Mouse (Mus musculus): ENCODE data around the gene Gbx1. TPM values are rescaled to one million over a fixed set of nuclear protein-coding genes. Genes with fewer than 3 reads are reported as not detected.

Gbx1 gene
- polyA plus RNA-seq, 1 experiment from 2014 or later = 0.09 TPM

- H3K27me3 ChIP-seq (ENCODE audit: poor library complexity, severe bottlenecking) = peaks cover 56% of the 10 kb centered on the region
- peak overlapping the region; percentile 79 for H3K27ac ChIP-seq
- H3K9me3 ChIP-seq = no peaks in the 10 kb centered on the region
- 9% methylated on average over 22 of the region's 22 CpGs for WGBS
- DNase-seq (ENCODE audit: extremely low spot score, low spot score) = peak; percentile 62
- peak overlapping the region; percentile 46 for H3K4me3 ChIP-seq
- H3K36me3 ChIP-seq (replicated peaks) = peaks cover 89% of the 10 kb centered on the region
- peaks cover 72% of the 10 kb centered on the region for H3K4me1 ChIP-seq
These were observed 42.0 kb downstream of the Gbx1 start for GRCm38 (mm10) chr5:24484963-24485362.

GRCm38 (mm10) chr5:24483326-24483725 lies 43.7 kb downstream of the Gbx1 start:
- Histone ChIP-seq H3K9me3 (no peaks in the 10 kb centered on the region), H3K4me1 (peaks cover 75% of the 10 kb centered on the region), H3K4me3 (no peak overlapping the region), H3K27ac (no peak overlapping the region), H3K36me3 (replicated peaks) (peaks cover 89% of the 10 kb centered on the region), H3K27me3 (ENCODE audit: poor library complexity, severe bottlenecking) (peaks cover 61% of the 10 kb centered on the region)
- 16% methylated on average over 10 of the region's 11 CpGs for WGBS
- DNase-seq (ENCODE audit: extremely low spot score, low spot score) = peak; percentile 80

- Histone ChIP-seq H3K36me3 (replicated peaks) (peaks cover 89% of the 10 kb centered on the region), H3K4me1 (peaks cover 75% of the 10 kb centered on the region)
- peak; percentile 39 for DNase-seq (ENCODE audit: extremely low spot score, low spot score)
These were observed 44.5 kb downstream of the Gbx1 start for GRCm38 (mm10) chr5:24482247-24483079.

GRCm38 (mm10) chr5:24481647-24482046 lies 45.4 kb downstream of the Gbx1 start:
- peak; percentile 77 for DNase-seq (ENCODE audit: extremely low spot score, low spot score)
- H3K27ac ChIP-seq = peak overlapping the region; percentile 79
- H3K9me3 ChIP-seq = no peaks in the 10 kb centered on the region
- peaks cover 53% of the 10 kb centered on the region for H3K27me3 ChIP-seq (ENCODE audit: poor library complexity, severe bottlenecking)
- peaks cover 74% of the 10 kb centered on the region for H3K4me1 ChIP-seq
- H3K4me3 ChIP-seq = no peak overlapping the region
- WGBS = 0% methylated on average over 3 of the region's 4 CpGs
- H3K36me3 ChIP-seq (replicated peaks) = peaks cover 89% of the 10 kb centered on the region

More at GRCm38 (mm10) chr5:24482247-24483079, 44.5 kb downstream of the Gbx1 start:
- H3K9me3 ChIP-seq = no peaks in the 10 kb centered on the region
- WGBS = 35% methylated on average over 41 of the region's 41 CpGs
- H3K27me3 ChIP-seq (ENCODE audit: poor library complexity, severe bottlenecking) = peaks cover 56% of the 10 kb centered on the region
- H3K27ac ChIP-seq = peak overlapping the region; percentile 79
- H3K4me3 ChIP-seq = peak overlapping the region; percentile 24

GRCm38 (mm10) chr5:24477909-24478308 lies 49.1 kb downstream of the Gbx1 start:
- Histone ChIP-seq H3K4me3 (no peak overlapping the region), H3K4me1 (peaks cover 70% of the 10 kb centered on the region), H3K27me3 (ENCODE audit: poor library complexity, severe bottlenecking) (peaks cover 56% of the 10 kb centered on the region), H3K36me3 (replicated peaks) (peaks cover 75% of the 10 kb centered on the region), H3K27ac (no peak overlapping the region), H3K9me3 (no peaks in the 10 kb centered on the region)
- WGBS = 98% methylated on average over 9 of the region's 9 CpGs
- no peak for DNase-seq (ENCODE audit: extremely low spot score, low spot score)

GRCm38 (mm10) chr5:24475476-24476241 lies 51.3 kb downstream of the Gbx1 start:
- Histone ChIP-seq H3K27ac (no peak overlapping the region), H3K4me1 (peaks cover 58% of the 10 kb centered on the region), H3K9me3 (no peaks in the 10 kb centered on the region), H3K36me3 (replicated peaks) (peaks cover 53% of the 10 kb centered on the region), H3K27me3 (ENCODE audit: poor library complexity, severe bottlenecking) (peaks cover 49% of the 10 kb centered on the region), H3K4me3 (peak overlapping the region; percentile 55)
- 77% methylated on average over 6 of the region's 6 CpGs for WGBS
- DNase-seq (ENCODE audit: extremely low spot score, low spot score) = no peak

GRCm38 (mm10) chr5:24474723-24475261 lies 52.2 kb downstream of the Gbx1 start:
- Histone ChIP-seq H3K27ac (peak overlapping the region; percentile 41), H3K9me3 (no peaks in the 10 kb centered on the region), H3K4me3 (peak overlapping the region; percentile 55), H3K27me3 (ENCODE audit: poor library complexity, severe bottlenecking) (peaks cover 48% of the 10 kb centered on the region), H3K4me1 (peaks cover 49% of the 10 kb centered on the region), H3K36me3 (replicated peaks) (peaks cover 45% of the 10 kb centered on the region)
- under 1% methylated on average over 67 of the region's 67 CpGs for WGBS
- DNase-seq (ENCODE audit: extremely low spot score, low spot score) = peak; percentile 33

- H3K27me3 ChIP-seq (ENCODE audit: poor library complexity, severe bottlenecking) = peaks cover 44% of the 10 kb centered on the region
- WGBS = 1% methylated on average over 77 of the region's 77 CpGs
- H3K4me3 ChIP-seq = peak overlapping the region; percentile 55
- DNase-seq (ENCODE audit: extremely low spot score, low spot score) = no peak
- H3K4me1 ChIP-seq = peaks cover 43% of the 10 kb centered on the region
- H3K9me3 ChIP-seq = no peaks in the 10 kb centered on the region
- H3K36me3 ChIP-seq (replicated peaks) = peaks cover 38% of the 10 kb centered on the region
- H3K27ac ChIP-seq = peak overlapping the region; percentile 41
These were observed 52.8 kb downstream of the Gbx1 start for GRCm38 (mm10) chr5:24474025-24474722.

GRCm38 (mm10) chr5:24472884-24473619 lies 54.0 kb downstream of the Gbx1 start:
- peaks cover 44% of the 10 kb centered on the region for H3K27me3 ChIP-seq (ENCODE audit: poor library complexity, severe bottlenecking)
- 10% methylated on average over 7 of the region's 7 CpGs for WGBS
- peak overlapping the region; percentile 26 for H3K4me3 ChIP-seq
- no peak overlapping the region for H3K27ac ChIP-seq
- H3K4me1 ChIP-seq = peaks cover 43% of the 10 kb centered on the region
- no peak for DNase-seq (ENCODE audit: extremely low spot score, low spot score)
- H3K36me3 ChIP-seq (replicated peaks) = peaks cover 27% of the 10 kb centered on the region
- H3K9me3 ChIP-seq = no peaks in the 10 kb centered on the region

- no peak overlapping the region for H3K4me3 ChIP-seq
- no peaks in the 10 kb centered on the region for H3K9me3 ChIP-seq
- peaks cover 53% of the 10 kb centered on the region for H3K4me1 ChIP-seq
- peaks cover 36% of the 10 kb centered on the region for H3K27me3 ChIP-seq (ENCODE audit: poor library complexity, severe bottlenecking)
- DNase-seq (ENCODE audit: extremely low spot score, low spot score) = peak; percentile 78
- WGBS = 13% methylated on average over 5 of the region's 5 CpGs
- peaks cover 5% of the 10 kb centered on the region for H3K36me3 ChIP-seq (replicated peaks)
- H3K27ac ChIP-seq = no peak overlapping the region
These were observed 56.4 kb downstream of the Gbx1 start for GRCm38 (mm10) chr5:24470600-24470999.

- H3K27ac ChIP-seq = no peak overlapping the region; the same call in 1 of the 2 replicates
- 59% methylated on average over 12 of the region's 12 CpGs for WGBS
These were observed 60.2 kb downstream of the Gbx1 start for GRCm38 (mm10) chr5:24466762-24467161.

More at GRCm38 (mm10) chr5:24466762-24467161, 60.2 kb downstream of the Gbx1 start:
- H3K4me3 ChIP-seq = no peak overlapping the region
- H3K36me3 ChIP-seq (replicated peaks) = peaks cover 7% of the 10 kb centered on the region
- H3K4me1 ChIP-seq = peaks cover 26% of the 10 kb centered on the region
- no peaks in the 10 kb centered on the region for H3K9me3 ChIP-seq
- no peak for DNase-seq (ENCODE audit: extremely low spot score, low spot score)
- H3K27me3 ChIP-seq (ENCODE audit: poor library complexity, severe bottlenecking) = peaks cover under 1% of the 10 kb centered on the region; the same call in 1 of the 2 replicates

Measured in forebrain, embryonic 10.5 days (tissue).